Mouse (Mus musculus): ENCODE results near the gene Gm10061.
"Not testable (repeated sequence)": the region's sequence is repeated elsewhere in the genome, so short reads cannot be mapped to it uniquely, and the experiment has no call there.

Gm10061 gene

GRCm38 (mm10) chr16:89150786-89151185 lies at the start of gene Gm10061:
Gene Gm10061, plus strand, starts transcription at chr16:89151086.
- no peak for DNase-seq

DNA sequence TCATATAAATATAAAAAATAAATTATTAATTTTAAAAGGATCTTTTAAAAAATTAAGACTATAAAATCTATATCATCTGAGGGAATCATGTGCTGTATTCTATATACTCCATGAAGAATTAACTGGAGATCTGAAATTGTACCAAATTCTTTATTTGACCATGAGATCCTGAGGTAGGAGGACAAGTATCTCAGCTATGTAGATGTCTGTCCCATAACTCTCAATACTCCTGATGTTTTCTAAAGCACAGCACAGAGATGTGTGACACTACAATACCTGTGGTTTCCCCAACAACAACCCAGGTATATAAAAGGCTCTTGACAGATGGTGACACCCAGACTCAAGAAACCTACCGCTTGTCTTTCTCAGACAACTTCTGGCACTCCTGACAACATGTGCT lies 10.3 kb upstream of the Gm10061 start, which contains the start of gene Gm6358:
Gm6358 (plus strand) TSS at position 301 of the 400 bp plus-strand sequence.
- no peak for DNase-seq

GRCm38 (mm10) chr16:89157652-89158051 lies 6.8 kb downstream of the Gm10061 start, which contains the start of gene Gm9789:
Gene Gm9789, plus strand, starts transcription at chr16:89157952.
- DNase-seq = no peak

GRCm38 (mm10) chr16:89169190-89169589 lies 18.3 kb downstream of the Gm10061 start, which contains the start of gene Gm7735:
Gene Gm7735, plus strand, starts transcription at chr16:89169490.
- not testable (repeated sequence) for DNase-seq

DNA sequence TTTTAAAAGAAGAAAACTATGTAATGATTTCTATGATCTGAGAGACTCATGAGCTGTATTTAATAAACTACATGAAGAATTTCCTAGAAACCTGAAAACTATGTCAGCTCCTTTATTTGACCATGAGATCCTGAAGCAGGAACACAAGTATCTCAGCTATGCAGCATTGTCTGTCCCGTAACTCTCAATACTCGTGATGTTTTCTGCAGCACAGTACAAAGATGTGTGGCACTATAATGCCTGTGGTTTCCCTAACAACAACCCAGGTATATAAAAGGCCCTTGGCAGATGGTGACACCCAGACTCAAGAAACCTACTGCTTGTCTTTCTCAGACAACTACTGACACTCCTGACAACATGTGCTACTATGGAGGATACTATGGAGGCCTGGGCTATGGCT lies 23.5 kb downstream of the Gm10061 start, which contains the start of gene 1110057P08Rik:
1110057P08Rik (plus strand) TSS at position 301 of the 400 bp plus-strand sequence.
- DNase-seq = no peak

DNA sequence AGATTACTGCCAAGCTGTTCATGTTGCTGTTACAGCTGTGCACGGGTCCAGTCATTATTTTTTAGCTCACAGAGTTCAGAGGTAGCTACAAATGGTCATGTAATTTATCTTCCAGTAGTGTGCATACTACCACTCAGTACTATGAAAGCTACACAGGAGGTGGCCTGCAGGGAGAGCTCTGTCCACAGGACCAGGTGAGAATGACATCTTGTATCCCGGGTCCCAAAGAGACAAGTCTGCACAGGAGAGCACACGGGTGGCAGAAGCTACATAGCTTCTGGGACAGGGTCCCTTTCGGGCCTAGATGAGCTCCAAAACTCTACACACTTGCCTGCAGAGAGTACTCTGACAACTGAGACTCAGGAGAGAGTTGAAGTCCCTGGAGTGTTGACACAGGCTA lies 37.7 kb downstream of the Gm10061 start:
- DNase-seq = no peak

Measured in kidney, postnatal 14 days (tissue).